36 mouse cellular contexts compared by ENCODE assay signal in genomic region chr3:55193351-55193750, GRCm38 (mm10). TPM values are rescaled to one million over a fixed set of nuclear protein-coding genes. Genes with fewer than 3 reads are reported as not detected.
"Had no signal": no experiment of that assay in that cellular context is flagged by ENCODE, and none has a peak within 500 bp of the region (broad histone marks: within the 10 kb centered on the region; RNA-seq: fewer than 3 reads in every experiment).

No protein-coding gene starts in this region.

- DNase-seq: cerebellum, adult 18-20 months; cerebellum, adult 2 months; cerebellum, adult 8-10 months; cerebellum, adult 9-10 months; cerebellum, adult 9-11 months; cerebellum, postnatal 10 days; cerebellum, postnatal 14 days; cerebellum, postnatal 25 days; cerebellum, postnatal 36 days; embryo, embryonic 11 days; forebrain, postnatal 0 days; gastrocnemius, adult 2 months; gastrocnemius, postnatal 10 days; gastrocnemius, postnatal 14 days; gastrocnemius, postnatal 25 days; gastrocnemius, postnatal 36 days; heart, adult 18-20 months; heart, adult 2 months had no signal

- H3K4me1 ChIP-seq: embryonic facial prominence, embryonic 10.5 days; embryonic facial prominence, embryonic 12.5 days; embryonic facial prominence, embryonic 13.5 days; embryonic facial prominence, embryonic 15.5 days; forebrain, embryonic 10.5 days; forebrain, embryonic 13.5 days; forebrain, embryonic 15.5 days had no signal

- H3K9me3 ChIP-seq: embryonic facial prominence, embryonic 10.5 days; embryonic facial prominence, embryonic 12.5 days; embryonic facial prominence, embryonic 13.5 days; embryonic facial prominence, embryonic 15.5 days; forebrain, embryonic 10.5 days; forebrain, embryonic 13.5 days; forebrain, embryonic 15.5 days had no signal

- H3K4me3 ChIP-seq: embryonic facial prominence, embryonic 10.5 days; embryonic facial prominence, embryonic 12.5 days; embryonic facial prominence, embryonic 13.5 days; embryonic facial prominence, embryonic 15.5 days; erythroblast, embryonic 14.5 days; forebrain, embryonic 10.5 days; forebrain, embryonic 13.5 days; forebrain, embryonic 15.5 days; gastrocnemius, adult 2 months; heart, adult 2 months had no signal

- ATAC-seq: forebrain, embryonic 13.5 days; forebrain, embryonic 14.5 days; forebrain, embryonic 15.5 days; forebrain, embryonic 16.5 days; forebrain, postnatal 0 days had no signal

- H3K27ac ChIP-seq: embryonic facial prominence, embryonic 10.5 days; embryonic facial prominence, embryonic 12.5 days; embryonic facial prominence, embryonic 13.5 days; embryonic facial prominence, embryonic 15.5 days; forebrain, embryonic 10.5 days; forebrain, embryonic 13.5 days; forebrain, embryonic 15.5 days; gastrocnemius, adult 2 months; heart, adult 2 months had no signal

- H3K4me2 ChIP-seq: embryonic facial prominence, embryonic 12.5 days; embryonic facial prominence, embryonic 13.5 days; embryonic facial prominence, embryonic 15.5 days; forebrain, embryonic 13.5 days; forebrain, embryonic 15.5 days had no signal

- H3K27me3 ChIP-seq: embryonic facial prominence, embryonic 12.5 days; embryonic facial prominence, embryonic 13.5 days; embryonic facial prominence, embryonic 15.5 days; forebrain, embryonic 13.5 days; forebrain, embryonic 15.5 days had no signal

- H3K9ac ChIP-seq: embryonic facial prominence, embryonic 12.5 days; embryonic facial prominence, embryonic 13.5 days; embryonic facial prominence, embryonic 15.5 days; forebrain, embryonic 13.5 days; forebrain, embryonic 15.5 days; forebrain, postnatal 0 days had no signal

- H3K36me3 ChIP-seq: embryonic facial prominence, embryonic 10.5 days; embryonic facial prominence, embryonic 12.5 days; embryonic facial prominence, embryonic 13.5 days; embryonic facial prominence, embryonic 15.5 days; forebrain, embryonic 10.5 days; forebrain, embryonic 15.5 days had no signal

RNA-seq across cellular contexts. Expression of gene Sohlh2, which starts 11.5 kb away (rescaled TPM):
- total RNA-seq: common myeloid progenitor, adult 5-6 weeks; forebrain, postnatal 0 days; gastrocnemius, adult 18-20 months; gastrocnemius, adult 2 months; gastrocnemius, adult 8-10 months; gastrocnemius, postnatal 14 days; gastrocnemius, postnatal 25 days; gastrocnemius, postnatal 36 days; granulocyte monocyte progenitor cell, adult 5-6 weeks; heart, adult 18-20 months; heart, adult 2 months had no signal
- polyA plus RNA-seq: cerebellum, adult 2 months; cortical plate, adult 2 months; embryonic facial prominence, embryonic 10.5 days; embryonic facial prominence, embryonic 11.5 days; embryonic facial prominence, embryonic 12.5 days; embryonic facial prominence, embryonic 13.5 days; embryonic facial prominence, embryonic 15.5 days; erythroblast, embryonic 14.5 days; forebrain, embryonic 10.5 days; forebrain, embryonic 11.5 days; forebrain, embryonic 13.5 days; forebrain, embryonic 14.5 days; forebrain, embryonic 15.5 days; forebrain, embryonic 16.5 days; forebrain, postnatal 0 days; frontal cortex, adult 2 months; heart, adult 2 months had no signal

RNA-seq across cellular contexts. Expression of gene Dclk1, which starts 48.8 kb away (rescaled TPM):
- total RNA-seq: common myeloid progenitor, adult 5-6 weeks; granulocyte monocyte progenitor cell, adult 5-6 weeks had no signal
- polyA plus RNA-seq: erythroblast, embryonic 14.5 days had no signal

RNA-seq across cellular contexts. Expression of gene Ccdc169, which starts 56.2 kb away (rescaled TPM):
- total RNA-seq: forebrain, postnatal 0 days; gastrocnemius, adult 18-20 months; gastrocnemius, adult 8-10 months; gastrocnemius, postnatal 14 days; gastrocnemius, postnatal 25 days; heart, adult 2 months had no signal
- polyA plus RNA-seq: embryonic facial prominence, embryonic 10.5 days; erythroblast, embryonic 14.5 days; forebrain, embryonic 10.5 days; forebrain, embryonic 14.5 days; heart, adult 2 months had no signal
